Mouse (Mus musculus) neural tube, embryonic 13.5 days (tissue): Measurements from ENCODE around the gene 1190005I06Rik. TPM values are rescaled to one million over a fixed set of nuclear protein-coding genes. Genes with fewer than 3 reads are reported as not detected.

ENCODE experiments used
- ATAC-seq: fragments of 200-750 bp; cut with Nextera tagmentation; 2 replicates; pipeline ENCODE4 v1.8.0; 2017; ENCODE audit warnings: low read depth, mild to moderate bottlenecking, moderate TSS enrichment, moderate library complexity
- H3K27ac ChIP-seq: fragments of 300-500 bp; sonication (generic); replicated peaks from 2 replicates; pipeline ENCODE4 v1.5.1; 2015; ENCODE audit warnings: moderate library complexity, mild to moderate bottlenecking, inconsistent platforms
- H3K27me3 ChIP-seq: fragments of 300-500 bp; sonication (generic); 2 replicates; pipeline ENCODE4 v1.6.1; 2015; ENCODE audit warnings: mild to moderate bottlenecking, inconsistent platforms
- H3K36me3 ChIP-seq: fragments of 300-500 bp; sonication (generic); 2 replicates; pipeline ENCODE4 v1.6.1; 2015; ENCODE audit warnings: mild to moderate bottlenecking, inconsistent platforms
- H3K4me1 ChIP-seq: fragments of 300-500 bp; sonication (generic); replicated peaks from 2 replicates; pipeline ENCODE4 v1.6.1; 2015; ENCODE audit warnings: inconsistent platforms
- H3K4me2 ChIP-seq: fragments of 300-500 bp; sonication (generic); 2 replicates; pipeline ENCODE4 v1.6.1; 2015; ENCODE audit warnings: inconsistent platforms, mild to moderate bottlenecking, moderate library complexity
- H3K4me3 ChIP-seq: fragments of 300-500 bp; sonication (generic); 2 replicates; pipeline ENCODE4 v1.5.1; 2015; ENCODE audit warnings: mild to moderate bottlenecking, inconsistent platforms
- H3K9ac ChIP-seq: fragments of 300-500 bp; sonication (generic); 2 replicates; pipeline ENCODE4 v1.6.1; 2015; ENCODE audit warnings: moderate library complexity, mild to moderate bottlenecking, inconsistent platforms
- H3K9me3 ChIP-seq: fragments of 300-500 bp; sonication (generic); 2 replicates; pipeline ENCODE4 v1.6.1; 2016; ENCODE audit warnings: inconsistent platforms
- WGBS: fragments of 180-500 bp; shearing (Covaris S2); methylation state at CpG from one replicate; pipeline ENCODE4 v1.1.7; 2015; 5-methylcytosine and 5-hydroxymethylcytosine counted together
- polyA plus RNA-seq: library from polyadenylated mRNA; unstranded; fragments of >200 nt; fragmentation: Nextera tagmentation; extraction: Ambion mirVana; gene quantifications from 2 replicates; pipeline ENCODE4 v1.2.1, GENCODE M21; 2015

1190005I06Rik gene
- polyA plus RNA-seq, 1 experiment from 2014 or later = 6.9 TPM

GRCm38 (mm10) chr8:120568164-120568798 lies 79.2 kb downstream of the 1190005I06Rik start:
- Histone ChIP-seq H3K27me3 (no peaks in the 10 kb centered on the region), H3K27ac (0 out of 2 replicates have a peak overlapping the region, but pooled peaks have one; percentile 38), H3K4me1 (peaks cover 58% of the 10 kb centered on the region), H3K4me3 (no peak overlapping the region), H3K9me3 (no peaks in the 10 kb centered on the region), H3K9ac (no peak overlapping the region), H3K36me3 (peaks cover 69% of the 10 kb centered on the region), H3K4me2 (no peak overlapping the region)
- no peak for ATAC-seq
- WGBS = 96% methylated on average over 37 of the region's 37 CpGs

DNA sequence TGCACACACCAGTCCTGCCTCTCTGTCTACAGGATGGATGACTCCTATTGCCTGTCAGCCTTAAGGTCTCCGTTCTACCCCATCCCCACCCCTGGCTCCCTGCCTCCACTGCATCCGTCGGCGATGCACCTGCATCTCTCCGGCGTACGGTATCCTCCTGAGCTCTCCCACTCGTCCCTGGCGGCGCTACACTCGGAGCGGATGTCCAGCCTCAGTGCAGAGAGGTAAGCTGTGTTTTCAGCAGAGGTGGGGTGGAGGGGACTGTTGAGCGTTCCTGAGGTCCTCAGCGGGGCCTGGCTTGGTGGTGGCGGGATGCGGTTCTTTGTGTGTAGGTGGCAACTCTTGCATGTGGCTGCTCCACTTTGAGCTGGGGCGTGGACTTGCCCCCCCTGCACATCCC lies 79.7 kb downstream of the 1190005I06Rik start:
- H3K9ac ChIP-seq = no peak overlapping the region
- no peak for ATAC-seq
- H3K36me3 ChIP-seq = peaks cover 63% of the 10 kb centered on the region
- no peaks in the 10 kb centered on the region for H3K9me3 ChIP-seq
- 97% methylated on average over 17 of the region's 17 CpGs for WGBS
- H3K4me1 ChIP-seq = peaks cover 64% of the 10 kb centered on the region
- H3K27ac ChIP-seq = 0 out of 2 replicates have a peak overlapping the region, but pooled peaks have one; percentile 38
- no peak overlapping the region for H3K4me3 ChIP-seq
- no peak overlapping the region for H3K4me2 ChIP-seq
- no peaks in the 10 kb centered on the region for H3K27me3 ChIP-seq

DNA sequence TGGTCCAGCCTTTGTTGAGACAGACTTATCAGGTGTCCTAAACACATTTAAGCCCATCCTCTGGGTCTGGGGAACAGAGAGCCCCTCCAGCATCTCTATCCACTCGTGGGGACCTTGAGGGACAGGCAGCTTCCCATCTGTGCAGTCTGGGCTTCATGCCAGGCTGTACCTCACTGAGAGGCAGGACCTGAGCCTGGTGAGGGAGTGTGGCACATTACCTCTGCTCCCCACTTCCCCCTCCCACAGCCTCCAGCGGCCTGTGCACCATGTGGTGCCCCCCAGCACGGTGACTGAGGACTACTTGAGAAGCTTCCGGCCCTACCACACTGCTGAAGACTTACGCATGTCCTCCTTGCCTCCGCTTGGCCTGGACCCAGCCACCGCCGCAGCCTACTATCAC lies 80.8 kb downstream of the 1190005I06Rik start:
- Histone ChIP-seq H3K9me3 (no peaks in the 10 kb centered on the region), H3K36me3 (peaks cover 53% of the 10 kb centered on the region), H3K4me3 (no peak overlapping the region), H3K9ac (peak overlapping the region; percentile 14; the same call in 1 of the 2 replicates), H3K27ac (peak overlapping the region; percentile 89), H3K4me2 (no peak overlapping the region), H3K27me3 (no peaks in the 10 kb centered on the region), H3K4me1 (peaks cover 74% of the 10 kb centered on the region)
- ATAC-seq = no peak
- 68% methylated on average over 8 of the region's 8 CpGs for WGBS

- 14% methylated on average over 7 of the region's 7 CpGs for WGBS
- Histone ChIP-seq H3K4me3 (no peak overlapping the region), H3K27me3 (no peaks in the 10 kb centered on the region), H3K27ac (peak overlapping the region; percentile 89), H3K9ac (peak overlapping the region; percentile 13; the same call in 1 of the 2 replicates), H3K36me3 (peaks cover 39% of the 10 kb centered on the region), H3K4me1 (peaks cover 83% of the 10 kb centered on the region), H3K9me3 (no peaks in the 10 kb centered on the region), H3K4me2 (no peak overlapping the region)
- peak; percentile 20 for ATAC-seq
These were observed 82.2 kb downstream of the 1190005I06Rik start for GRCm38 (mm10) chr8:120565151-120565711.

GRCm38 (mm10) chr8:120563851-120564837 lies 83.3 kb downstream of the 1190005I06Rik start:
- Histone ChIP-seq H3K4me2 (peak overlapping the region; percentile 15), H3K9me3 (no peaks in the 10 kb centered on the region), H3K4me3 (no peak overlapping the region), H3K9ac (peak overlapping the region; percentile 22; the same call in 1 of the 2 replicates), H3K27ac (peak overlapping the region; percentile 89), H3K36me3 (peaks cover 28% of the 10 kb centered on the region), H3K27me3 (no peaks in the 10 kb centered on the region), H3K4me1 (peaks cover 86% of the 10 kb centered on the region)
- peak; percentile 53 for ATAC-seq
- WGBS = 14% methylated on average over 20 of the region's 20 CpGs

- peak; percentile 17 for ATAC-seq
- H3K27ac ChIP-seq = peak overlapping the region; percentile 89
- H3K4me1 ChIP-seq = peaks cover 94% of the 10 kb centered on the region
- no peaks in the 10 kb centered on the region for H3K27me3 ChIP-seq
- peak overlapping the region; percentile 15 for H3K4me2 ChIP-seq
- H3K4me3 ChIP-seq = no peak overlapping the region
- H3K36me3 ChIP-seq = peaks cover 25% of the 10 kb centered on the region
- peak overlapping the region; percentile 22; the same call in 1 of the 2 replicates for H3K9ac ChIP-seq
- 8% methylated on average over 8 of the region's 8 CpGs for WGBS
- H3K9me3 ChIP-seq = no peaks in the 10 kb centered on the region
These were observed 84.1 kb downstream of the 1190005I06Rik start for GRCm38 (mm10) chr8:120563348-120563724.

GRCm38 (mm10) chr8:120562680-120563347 lies 84.6 kb downstream of the 1190005I06Rik start:
- Histone ChIP-seq H3K9me3 (no peaks in the 10 kb centered on the region), H3K36me3 (peaks cover 20% of the 10 kb centered on the region), H3K4me2 (peak overlapping the region; percentile 15; the same call in 1 of the 2 replicates), H3K27me3 (no peaks in the 10 kb centered on the region), H3K4me1 (peaks cover 99% of the 10 kb centered on the region), H3K9ac (peak overlapping the region; percentile 22; the same call in 1 of the 2 replicates), H3K4me3 (no peak overlapping the region), H3K27ac (peak overlapping the region; percentile 89)
- 79% methylated on average over 18 of the region's 18 CpGs for WGBS
- no peak for ATAC-seq

- Histone ChIP-seq H3K4me3 (no peak overlapping the region), H3K27ac (peak overlapping the region; percentile 89), H3K4me2 (no peak overlapping the region), H3K9me3 (no peaks in the 10 kb centered on the region), H3K9ac (no peak overlapping the region), H3K27me3 (no peaks in the 10 kb centered on the region), H3K4me1 (peaks cover 100% of the 10 kb centered on the region), H3K36me3 (peaks cover 9% of the 10 kb centered on the region)
- ATAC-seq = no peak
- WGBS = 85% methylated on average over 22 of the region's 22 CpGs
These were observed 85.6 kb downstream of the 1190005I06Rik start for GRCm38 (mm10) chr8:120561539-120562435.

- peaks cover 100% of the 10 kb centered on the region for H3K4me1 ChIP-seq
- H3K4me3 ChIP-seq = no peak overlapping the region
- no peaks in the 10 kb centered on the region for H3K27me3 ChIP-seq
- no peaks in the 10 kb centered on the region for H3K9me3 ChIP-seq
- H3K27ac ChIP-seq = peak overlapping the region; percentile 86
- WGBS = 61% methylated on average over 5 of the region's 5 CpGs
- H3K9ac ChIP-seq = peak overlapping the region; percentile 53; the same call in 1 of the 2 replicates
- ATAC-seq = no peak
- peaks cover 5% of the 10 kb centered on the region; the same call in 1 of the 2 replicates for H3K36me3 ChIP-seq
- H3K4me2 ChIP-seq = no peak overlapping the region
These were observed 86.9 kb downstream of the 1190005I06Rik start for GRCm38 (mm10) chr8:120560535-120560934.

GRCm38 (mm10) chr8:120559654-120560053 lies 87.8 kb downstream of the 1190005I06Rik start:
- Histone ChIP-seq H3K4me1 (peaks cover 100% of the 10 kb centered on the region), H3K27ac (peak overlapping the region; percentile 86), H3K4me2 (0 out of 2 replicates have a peak overlapping the region, but pooled peaks have one; percentile 21), H3K9ac (peak overlapping the region; percentile 53), H3K27me3 (no peaks in the 10 kb centered on the region), H3K4me3 (no peak overlapping the region), H3K9me3 (no peaks in the 10 kb centered on the region), H3K36me3 (peaks cover 5% of the 10 kb centered on the region; the same call in 1 of the 2 replicates)
- no peak for ATAC-seq
- WGBS = 10% methylated on average over 11 of the region's 11 CpGs
